In the genomic region with DNA sequence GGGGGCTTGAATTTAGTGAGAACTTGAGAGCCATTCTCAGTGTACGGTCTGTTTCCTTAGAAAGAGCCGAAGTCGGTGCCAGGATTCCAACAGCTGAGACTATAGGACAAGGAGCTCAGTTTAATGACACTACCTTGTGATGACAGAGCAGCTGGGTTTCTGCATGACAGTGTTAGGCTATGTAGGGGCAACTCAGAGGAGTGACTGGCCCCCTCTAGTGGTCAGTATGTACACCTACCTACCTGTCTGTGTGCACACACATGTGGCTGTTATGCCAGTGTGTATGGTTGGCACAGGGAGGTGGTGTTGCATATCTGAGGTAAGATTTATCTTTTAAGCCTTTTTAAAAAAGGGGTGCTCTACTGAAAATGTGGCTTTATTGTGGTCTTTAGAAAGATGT, we compare ENCODE assay signal across 8 mouse cellular contexts. TPM values are rescaled to one million over a fixed set of nuclear protein-coding genes. Genes with fewer than 3 reads are reported as not detected.
DNase-seq lines count a peak whose midpoint lies in the region; TF ChIP-seq lines count a peak whose summit lies in the region.

No protein-coding gene starts in this region.

- 89% methylated on average over 3 of the region's 3 CpGs for WGBS in limb, embryonic 10.5 days
- WGBS in small intestine, adult 2 months, result 44% methylated on average over 3 of the region's 3 CpGs

- H3K27ac ChIP-seq in cortical plate, adult 2 months (ENCODE audit: insufficient read depth, low read length), result no peak overlapping the region
- peak overlapping the region; percentile 73; the same call in 1 of the 2 replicates for H3K27ac ChIP-seq in limb, embryonic 10.5 days
- no peak overlapping the region for H3K27ac ChIP-seq in small intestine, adult 2 months (ENCODE audit: insufficient read depth, low read depth, low read length)

- peak; percentile 24 for DNase-seq in adrenal gland, postnatal 14 days
- no peak for DNase-seq in adrenal gland, adult 18-20 months (ENCODE audit: low spot score in 2 of 2)
- DNase-seq in A20 (ENCODE audit: low read depth, low spot score), result peak; percentile 80
- DNase-seq in limb, embryonic 10.5 days (ENCODE audit: low spot score), result no peak
- no peak for DNase-seq in cerebellum, postnatal 36 days
- DNase-seq in frontal cortex, postnatal 25 days (ENCODE audit: low spot score in 2 of 2), result no peak

- peaks cover 5% of the 10 kb centered on the region; the same call in 1 of the 2 replicates for H3K36me3 ChIP-seq in limb, embryonic 10.5 days
- peaks cover 21% of the 10 kb centered on the region for H3K36me3 ChIP-seq in small intestine, adult 2 months (ENCODE audit: control insufficient read depth, insufficient read depth, low read length)

- H3K4me3 ChIP-seq in cortical plate, adult 2 months (ENCODE audit: insufficient read depth, low read length), result no peak overlapping the region
- no peak overlapping the region for H3K4me3 ChIP-seq in limb, embryonic 10.5 days
- no peak overlapping the region for H3K4me3 ChIP-seq in small intestine, adult 2 months (ENCODE audit: low read depth, low read length)

- H3K27me3 ChIP-seq in limb, embryonic 10.5 days (ENCODE audit: low read depth, poor library complexity, severe bottlenecking), result no peaks in the 10 kb centered on the region
- H3K27me3 ChIP-seq in small intestine, adult 2 months (ENCODE audit: control insufficient read depth, insufficient read depth, low read length), result no peaks in the 10 kb centered on the region

- no peaks in the 10 kb centered on the region for H3K4me1 ChIP-seq in cortical plate, adult 2 months (ENCODE audit: control insufficient read depth, insufficient read depth, low read length)
- H3K4me1 ChIP-seq in limb, embryonic 10.5 days, result peaks cover 36% of the 10 kb centered on the region
- H3K4me1 ChIP-seq in small intestine, adult 2 months (ENCODE audit: control insufficient read depth, insufficient read depth, insufficient read length, low read length), result peaks cover 9% of the 10 kb centered on the region; the same call in 1 of the 2 replicates

- no peaks in the 10 kb centered on the region for H3K9me3 ChIP-seq in limb, embryonic 10.5 days (replicated peaks)

- TF ChIP-seq POLR2A in cortical plate, adult 2 months (IDR thresholded peaks at IDR 0.05; ENCODE audit: extremely low read depth, insufficient read depth, low read length), result no peak
- no peak for TF ChIP-seq POLR2A in small intestine, adult 2 months (IDR thresholded peaks at IDR 0.05; ENCODE audit: low read depth, low read length)

- peak; percentile 39 for TF ChIP-seq CTCF in cortical plate, adult 2 months (IDR thresholded peaks at IDR 0.05; ENCODE audit: extremely low read depth, insufficient read depth, low read length)
- TF ChIP-seq CTCF in small intestine, adult 2 months (IDR thresholded peaks at IDR 0.05; ENCODE audit: extremely low read depth, insufficient read length, insufficient replicate concordance, low read depth, low read length), result peak; percentile 65; the same call in 1 of the 2 replicates

RNA-seq across cellular contexts. Expression of gene Strip2, which starts 56.6 kb away (rescaled TPM):
- 1.5 and 2.0 TPM in 2 replicates for total RNA-seq in adrenal gland, postnatal 14 days (2021)
- total RNA-seq in adrenal gland, adult 18-20 months (2021), result 1 to 10 TPM; 2.0 to 2.1 TPM
- 12.4 and 15.2 TPM in 2 replicates for polyA plus RNA-seq in cortical plate, adult 2 months (2012; rRNA removed)
- 0.60 and 0.95 TPM in 2 replicates for polyA plus RNA-seq in limb, embryonic 10.5 days (2016; fragmentation: Nextera tagmentation; extraction: Ambion mirVana)
- polyA plus RNA-seq in small intestine, adult 2 months (2012; rRNA removed), result 0.41 and 0.98 TPM in 2 replicates

Comparison
In these comparisons a context has a peak if more than half of its experiments do, and no peak if none do; other contexts are left out.
1. DNase-seq: peak in adrenal gland, postnatal 14 days (single experiment) and A20 (single experiment); none in adrenal gland, adult 18-20 months (0 of 2), limb, embryonic 10.5 days (single experiment), cerebellum, postnatal 36 days (0 of 2) and frontal cortex, postnatal 25 days (0 of 2).